Mouse (Mus musculus) megakaryocyte, embryonic 14.5 days (primary cell): ENCODE results near the gene Hmga1.

Experiments used
- FLI1 ChIP-seq: IDR thresholded peaks from 2 replicates; pipeline ENCODE4 v1.6.1; 2012; ENCODE audit warnings: low read length, inconsistent platforms, mixed read lengths
- GATA1 ChIP-seq: IDR thresholded peaks from 3 replicates; pipeline ENCODE4 v1.6.1; 2012; ENCODE audit warnings: mixed read lengths, low read length, inconsistent platforms, borderline replicate concordance

DNA sequence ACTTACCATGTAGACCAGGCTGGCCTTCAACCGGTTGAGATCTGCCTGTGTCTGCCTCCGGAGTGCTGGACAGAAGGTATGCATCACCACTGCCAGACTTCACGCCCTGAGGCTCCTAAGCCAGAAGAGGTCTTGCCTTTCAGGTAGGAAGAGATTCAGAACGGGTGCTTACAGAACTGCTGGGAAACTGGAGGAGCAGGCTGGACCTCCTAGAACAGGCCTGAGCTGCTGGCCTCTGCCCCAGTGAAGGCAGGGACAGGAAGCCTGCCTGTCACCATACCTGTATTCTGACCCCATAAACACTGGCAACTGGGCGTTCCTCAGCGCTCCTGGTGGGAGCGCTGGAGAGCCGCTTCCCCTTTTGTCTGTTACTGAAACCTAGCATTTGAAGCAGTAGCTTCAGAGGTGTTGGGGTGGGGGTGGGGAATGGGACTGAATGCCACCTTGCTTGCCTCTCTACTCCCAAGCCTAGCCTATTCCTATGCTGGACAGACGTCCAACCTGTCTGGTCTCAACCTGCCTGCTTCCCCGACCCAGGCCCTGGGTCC is 4.8 kb upstream of the Hmga1 start:
- no peak for TF ChIP-seq GATA1
- no peak for TF ChIP-seq FLI1
